Mouse (Mus musculus): Measurements from ENCODE around the gene Pmf1.

DNA sequence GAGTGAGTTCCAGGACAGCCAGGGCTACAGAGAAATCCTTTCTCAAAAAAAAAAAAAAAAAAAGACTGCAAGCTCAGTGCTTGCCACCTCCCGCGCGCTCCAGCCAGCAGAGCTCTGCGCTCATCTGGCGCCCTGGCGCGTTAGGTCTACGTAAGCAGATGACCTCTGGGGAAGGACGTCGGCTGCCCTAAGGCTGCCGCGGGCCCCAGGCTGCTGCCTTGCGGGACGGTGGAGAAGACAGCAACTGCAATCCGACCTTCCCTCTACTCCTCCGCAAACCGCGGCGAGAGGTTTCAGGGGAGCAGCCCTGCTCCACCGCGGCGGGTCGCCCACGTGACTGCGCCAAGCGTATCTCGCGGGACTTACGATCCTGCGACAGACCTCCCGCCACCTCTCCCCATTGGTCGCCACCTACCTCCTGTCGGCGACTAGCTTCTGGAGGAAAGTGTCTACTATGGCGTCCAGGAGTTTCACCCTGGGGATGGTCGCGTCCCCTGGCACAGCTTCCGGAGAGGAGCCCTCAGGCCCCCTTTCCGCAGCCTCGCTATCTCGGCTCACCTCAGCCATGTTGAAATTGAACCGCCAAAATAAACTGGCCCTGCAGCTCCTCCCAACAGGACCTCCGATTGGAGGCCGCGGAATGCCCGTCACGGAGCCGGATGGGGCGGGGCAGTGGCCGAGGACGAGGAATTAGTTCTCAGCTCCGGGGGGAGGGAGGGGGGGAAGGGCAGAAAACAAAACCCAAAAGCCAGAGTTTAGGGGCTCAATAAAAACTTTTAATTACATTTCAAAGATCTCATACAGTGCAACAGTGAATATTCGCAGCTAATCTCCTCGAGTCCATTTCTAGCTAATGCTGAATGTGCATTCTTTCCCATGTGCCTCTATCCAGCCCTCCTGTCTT, at the start of gene Pmf1:
- TF ChIP-seq CTCF (IDR thresholded peaks at IDR 0.05; ENCODE audit: low read depth, low read length) = no peak
- peak; percentile 90 for TF ChIP-seq POLR2A (IDR thresholded peaks at IDR 0.05; ENCODE audit: extremely low read depth, insufficient read depth, low read length)

Measured in liver, adult 2 months (tissue).